Mouse (Mus musculus) hematopoietic multipotent progenitor cell, adult 10-12 weeks (in vitro differentiated cells): Measurements from ENCODE around the gene F930015N05Rik. TPM values are rescaled to one million over a fixed set of nuclear protein-coding genes. Genes with fewer than 3 reads are reported as not detected.

ENCODE experiments used
- polyA plus RNA-seq: library from polyadenylated mRNA; stranded (reverse); fragments of >175 nt; gene quantifications from 2 replicates; pipeline ENCODE4 v1.2.3, GENCODE M21; 2012; ENCODE audit warnings: low replicate concordance

F930015N05Rik gene
- 0.08 TPM in 1 of 2 replicates, not detected in the other for polyA plus RNA-seq

GRCm38 (mm10) chr11:64436412-64436727 lies at the start of gene F930015N05Rik:
TSS of gene F930015N05Rik (minus strand) at chr11:64436653.

GRCm38 (mm10) chr11:64434611-64435545 lies 1.6 kb downstream of the F930015N05Rik start, which contains the start of gene Hs3st3a1:
TSS of gene Hs3st3a1 (plus strand) at chr11:64435332.

Other genes starting within 250 kb of the F930015N05Rik start
- gene Hs3st3a1, start 1.3 kb downstream of the F930015N05Rik start, polyA plus RNA-seq, result 0.35 and 0.91 TPM in 2 replicates